Mouse (Mus musculus) neural tube, embryonic 14.5 days (tissue): ENCODE results near the gene Agap2. TPM values are rescaled to one million over a fixed set of nuclear protein-coding genes. Genes with fewer than 3 reads are reported as not detected.

Source experiments
- ATAC-seq: fragments of 200-750 bp; cut with Nextera tagmentation; 2 replicates; pipeline ENCODE4 v1.8.0; 2017; ENCODE audit warnings: low read depth, mild to moderate bottlenecking, moderate TSS enrichment, moderate library complexity
- H3K27ac ChIP-seq: fragments of 300-500 bp; sonication (generic); 2 replicates; pipeline ENCODE4 v1.5.1; 2014; ENCODE audit warnings: low read depth, mild to moderate bottlenecking, control low read depth, low read length, moderate library complexity, mixed read lengths
- H3K27me3 ChIP-seq: fragments of 300-500 bp; sonication (generic); 2 replicates; pipeline ENCODE4 v1.6.1; 2014; ENCODE audit warnings: low read length; ENCODE audit not compliant: control insufficient read depth, insufficient read depth
- H3K36me3 ChIP-seq: fragments of 300-500 bp; sonication (generic); 2 replicates; pipeline ENCODE4 v1.6.1; 2014; ENCODE audit warnings: low read length, mixed read lengths; ENCODE audit not compliant: control insufficient read depth, insufficient read depth
- H3K4me1 ChIP-seq: fragments of 300-500 bp; sonication (generic); 2 replicates; pipeline ENCODE4 v1.6.1; 2014; ENCODE audit warnings: low read length; ENCODE audit not compliant: control insufficient read depth, insufficient read depth
- H3K4me2 ChIP-seq: fragments of 300-500 bp; sonication (generic); 2 replicates; pipeline ENCODE4 v1.6.1; 2014; ENCODE audit warnings: mild to moderate bottlenecking, low read depth, low read length, control low read depth
- H3K4me3 ChIP-seq: fragments of 300-500 bp; sonication (generic); 2 replicates; pipeline ENCODE4 v1.5.1; 2014; ENCODE audit warnings: low read depth, low read length, control low read depth, mixed read lengths
- H3K9ac ChIP-seq: fragments of 300-500 bp; sonication (generic); replicated peaks from 2 replicates; pipeline ENCODE4 v1.6.1; 2014; ENCODE audit warnings: low read depth, mild to moderate bottlenecking, control low read depth, low read length, mixed read lengths
- H3K9me3 ChIP-seq: fragments of 300-500 bp; sonication (generic); 2 replicates; pipeline ENCODE4 v1.6.1; 2016; ENCODE audit warnings: low read length; ENCODE audit not compliant: control insufficient read depth
- WGBS: fragments of 180-500 bp; shearing (Covaris S2); extraction: QIAGEN DNeasy Blood & Tissue Kit; methylation state at CpG from one replicate; pipeline ENCODE4 v1.1.7; 2014; 5-methylcytosine and 5-hydroxymethylcytosine counted together
- polyA plus RNA-seq: library from polyadenylated mRNA; unstranded; fragments of >200 nt; fragmentation: Nextera tagmentation; extraction: Ambion mirVana; gene quantifications from 2 replicates; pipeline ENCODE4 v1.2.1, GENCODE M21; 2014

The Agap2 gene
- polyA plus RNA-seq, 1 experiment from 2014 or later = 10.6 TPM

- Histone ChIP-seq H3K36me3 (peaks cover 29% of the 10 kb centered on the region), H3K9me3 (no peaks in the 10 kb centered on the region), H3K4me3 (no peak overlapping the region), H3K27me3 (no peaks in the 10 kb centered on the region), H3K27ac (peak overlapping the region; percentile 52; the same call in 1 of the 2 replicates), H3K4me2 (peak overlapping the region; percentile 31), H3K9ac (no peak overlapping the region), H3K4me1 (peaks cover 18% of the 10 kb centered on the region)
- ATAC-seq = no peak
- WGBS = 84% methylated on average over 5 of the region's 5 CpGs
Measured at GRCm38 (mm10) chr10:127062503-127062902, 12.6 kb upstream of the Agap2 start.

- Histone ChIP-seq H3K4me2 (peak within 1 kb of the TSS; percentile 86), H3K27me3 (no peaks in the 10 kb centered on the region), H3K9ac (peak within 1 kb of the TSS; percentile 98), H3K27ac (peak within 1 kb of the TSS; percentile 91), H3K36me3 (peaks cover 37% of the 10 kb centered on the region), H3K4me1 (peaks cover 21% of the 10 kb centered on the region), H3K9me3 (no peaks in the 10 kb centered on the region), H3K4me3 (peak within 1 kb of the TSS; percentile 84)
- under 1% methylated on average over 45 of the region's 46 CpGs for WGBS
- ATAC-seq = peak; percentile 88
Measured at GRCm38 (mm10) chr10:127063239-127063872, 11.7 kb upstream of the Agap2 start, which contains the start of gene Cdk4. Gene Cdk4 (plus strand): TSS chr10:127063534.

GRCm38 (mm10) chr10:127063913-127064870 lies 10.9 kb upstream of the Agap2 start:
- Histone ChIP-seq H3K4me1 (peaks cover 24% of the 10 kb centered on the region), H3K4me2 (peak overlapping the region; percentile 86), H3K4me3 (peak overlapping the region; percentile 84), H3K9ac (peak overlapping the region; percentile 98), H3K36me3 (peaks cover 37% of the 10 kb centered on the region), H3K9me3 (no peaks in the 10 kb centered on the region), H3K27ac (peak overlapping the region; percentile 91), H3K27me3 (no peaks in the 10 kb centered on the region)
- ATAC-seq = peak; percentile 6; the same call in 1 of the 2 replicates
- WGBS = 12% methylated on average over 37 of the region's 37 CpGs

GRCm38 (mm10) chr10:127065981-127066380 lies 9.1 kb upstream of the Agap2 start:
- WGBS = 91% methylated on average over 9 of the region's 9 CpGs
- peaks cover 30% of the 10 kb centered on the region for H3K4me1 ChIP-seq

GRCm38 (mm10) chr10:127066519-127067018 lies 8.5 kb upstream of the Agap2 start:
- no peak overlapping the region for H3K9ac ChIP-seq
- H3K36me3 ChIP-seq = peaks cover 37% of the 10 kb centered on the region
- no peak for ATAC-seq
- 91% methylated on average over 14 of the region's 14 CpGs for WGBS
- peaks cover 34% of the 10 kb centered on the region for H3K4me1 ChIP-seq
- H3K27me3 ChIP-seq = no peaks in the 10 kb centered on the region
- H3K9me3 ChIP-seq = no peaks in the 10 kb centered on the region
- H3K4me2 ChIP-seq = no peak overlapping the region
- H3K4me3 ChIP-seq = no peak overlapping the region
- H3K27ac ChIP-seq = no peak overlapping the region

More at GRCm38 (mm10) chr10:127065981-127066380, 9.1 kb upstream of the Agap2 start:
- Histone ChIP-seq H3K27me3 (no peaks in the 10 kb centered on the region), H3K4me3 (no peak overlapping the region), H3K9ac (no peak overlapping the region), H3K4me2 (no peak overlapping the region), H3K36me3 (peaks cover 37% of the 10 kb centered on the region), H3K9me3 (no peaks in the 10 kb centered on the region), H3K27ac (no peak overlapping the region)
- ATAC-seq = no peak

GRCm38 (mm10) chr10:127068360-127069038 lies 6.6 kb upstream of the Agap2 start:
- ATAC-seq = no peak
- 82% methylated on average over 9 of the region's 9 CpGs for WGBS

GRCm38 (mm10) chr10:127069281-127070189 lies 5.5 kb upstream of the Agap2 start:
- peak; percentile 79 for ATAC-seq
- H3K9me3 ChIP-seq = no peaks in the 10 kb centered on the region
- 12% methylated on average over 30 of the region's 30 CpGs for WGBS
- peak overlapping the region; percentile 33 for H3K9ac ChIP-seq
- H3K36me3 ChIP-seq = peaks cover 37% of the 10 kb centered on the region
- peak overlapping the region; percentile 98 for H3K4me2 ChIP-seq
- peak overlapping the region; percentile 71 for H3K27ac ChIP-seq
- no peaks in the 10 kb centered on the region for H3K27me3 ChIP-seq
- peak overlapping the region; percentile 38 for H3K4me3 ChIP-seq
- peaks cover 29% of the 10 kb centered on the region for H3K4me1 ChIP-seq

More at GRCm38 (mm10) chr10:127068360-127069038, 6.6 kb upstream of the Agap2 start:
- no peak overlapping the region; the same call in 1 of the 2 replicates for H3K27ac ChIP-seq
- peak overlapping the region; percentile 98 for H3K4me2 ChIP-seq
- H3K9ac ChIP-seq = peak overlapping the region; percentile 33; the same call in 1 of the 2 replicates
- H3K36me3 ChIP-seq = peaks cover 37% of the 10 kb centered on the region
- H3K4me3 ChIP-seq = peak overlapping the region; percentile 38
- peaks cover 31% of the 10 kb centered on the region for H3K4me1 ChIP-seq
- no peaks in the 10 kb centered on the region for H3K27me3 ChIP-seq
- no peaks in the 10 kb centered on the region for H3K9me3 ChIP-seq
